Mouse (Mus musculus) gonadal fat pad, adult 2 months (tissue): ENCODE results near the gene Cldn34b2. TPM values are rescaled to one million over a fixed set of nuclear protein-coding genes. Genes with fewer than 3 reads are reported as not detected.
"Not testable (repeated sequence)": the region's sequence is repeated elsewhere in the genome, so short reads cannot be mapped to it uniquely, and the experiment has no call there.

Experiments
- DNase-seq: peaks from one replicate; pipeline ENCODE4 v3.0.0-alpha.2; 2012; ENCODE audit warnings: low read depth
- polyA plus RNA-seq: library from polyadenylated mRNA; depleted of rRNA; stranded (reverse); fragments of >200 nt; gene quantifications from 2 replicates; pipeline ENCODE4 v1.2.3, GENCODE M21; 2012; rRNA removed

Cldn34b2 gene
- polyA plus RNA-seq: 0.23 TPM in 1 of 2 replicates, not detected in the other

- DNase-seq: not testable (repeated sequence)
Measured at GRCm38 (mm10) chrX:155128312-155128711, at the start of gene Cldn34b2. Cldn34b2 (minus strand) TSS chrX:155128412.

- no peak for DNase-seq
Measured at GRCm38 (mm10) chrX:155177640-155178039, 49.4 kb upstream of the Cldn34b2 start.

- DNase-seq: no peak
Measured at GRCm38 (mm10) chrX:155177230-155177629, 49.0 kb upstream of the Cldn34b2 start.

DNA sequence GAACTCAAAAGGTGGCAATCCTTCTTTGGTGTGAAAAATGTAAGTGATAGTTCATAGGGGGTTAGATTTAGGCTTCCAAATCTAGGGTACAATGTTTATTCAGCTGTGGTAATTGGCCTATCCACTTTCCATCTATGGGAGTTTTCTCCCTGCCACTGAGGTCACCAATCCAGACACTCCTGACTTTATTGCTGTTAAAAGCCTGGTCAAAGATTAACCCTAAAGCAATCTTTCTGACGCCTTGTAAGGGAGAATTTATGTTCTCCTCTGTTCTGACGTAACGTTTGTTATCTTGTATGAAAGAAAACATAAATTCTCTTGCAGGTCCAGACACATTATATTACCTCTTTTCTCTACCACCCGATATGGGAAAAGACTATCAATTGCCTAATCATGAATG lies 47.4 kb upstream of the Cldn34b2 start:
- no peak for DNase-seq

DNA sequence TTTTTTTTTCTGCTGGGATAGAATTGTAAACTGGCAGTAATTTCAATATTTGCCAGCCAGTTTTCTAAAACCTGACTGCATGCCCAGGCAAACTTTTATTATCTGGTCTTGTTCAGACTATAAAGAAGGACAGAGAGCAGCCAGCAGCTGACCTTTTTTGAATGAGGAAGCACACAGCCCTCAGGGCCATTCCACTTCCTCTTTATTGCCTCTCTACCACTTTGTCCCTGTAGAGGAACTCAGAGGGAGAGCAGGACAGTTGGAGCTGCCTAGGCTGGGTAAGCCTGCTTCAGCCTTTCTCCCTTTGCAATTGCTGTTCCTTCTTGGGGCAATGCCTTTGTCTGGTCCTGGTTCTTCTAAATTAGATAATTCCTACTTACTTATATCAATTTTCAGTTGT lies 44.1 kb upstream of the Cldn34b2 start:
- DNase-seq: peak; percentile 3

DNA sequence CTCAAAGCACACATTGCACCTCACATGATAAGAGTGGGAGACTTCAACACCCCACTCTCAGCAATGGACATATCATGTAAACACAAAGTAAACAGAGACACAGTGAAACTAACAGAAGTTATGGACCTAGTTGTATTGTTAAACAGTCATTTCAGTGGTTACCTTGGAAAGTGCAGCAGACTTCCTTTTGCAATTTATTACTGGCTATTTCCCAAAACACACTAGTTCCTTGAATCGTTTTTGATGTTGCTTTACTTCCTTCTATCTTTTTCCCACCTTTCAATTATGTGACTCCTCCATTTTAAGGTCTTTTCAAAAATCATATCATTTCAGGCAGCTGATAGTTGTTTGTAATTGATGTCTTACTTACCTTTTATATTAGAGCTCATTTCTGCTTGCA lies 43.5 kb upstream of the Cldn34b2 start:
- DNase-seq: no peak

DNA sequence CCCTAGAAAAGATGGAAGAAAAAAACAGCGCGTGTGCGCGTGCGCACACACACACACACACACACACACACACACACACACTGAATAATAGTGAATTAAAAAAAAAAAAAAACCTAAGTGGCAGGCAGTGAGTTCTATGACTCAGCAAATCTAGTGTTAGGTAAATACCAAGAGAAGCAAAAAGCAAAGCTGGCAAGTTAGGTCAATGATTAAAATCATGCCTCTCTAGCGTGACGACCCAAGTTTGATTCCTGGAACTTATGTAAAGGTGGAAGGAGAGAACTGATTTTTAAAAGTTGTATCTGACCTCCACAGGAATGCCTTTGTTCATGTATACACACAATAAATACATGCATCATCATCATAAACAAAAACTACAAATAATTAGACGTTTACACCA lies 41.7 kb upstream of the Cldn34b2 start:
- no peak for DNase-seq

GRCm38 (mm10) chrX:155167667-155168066 lies 39.5 kb upstream of the Cldn34b2 start:
- no peak for DNase-seq

- no peak for DNase-seq
Measured at GRCm38 (mm10) chrX:155166313-155166712, 38.1 kb upstream of the Cldn34b2 start.

- no peak for DNase-seq
Measured at GRCm38 (mm10) chrX:155163553-155163952, 35.3 kb upstream of the Cldn34b2 start.

DNA sequence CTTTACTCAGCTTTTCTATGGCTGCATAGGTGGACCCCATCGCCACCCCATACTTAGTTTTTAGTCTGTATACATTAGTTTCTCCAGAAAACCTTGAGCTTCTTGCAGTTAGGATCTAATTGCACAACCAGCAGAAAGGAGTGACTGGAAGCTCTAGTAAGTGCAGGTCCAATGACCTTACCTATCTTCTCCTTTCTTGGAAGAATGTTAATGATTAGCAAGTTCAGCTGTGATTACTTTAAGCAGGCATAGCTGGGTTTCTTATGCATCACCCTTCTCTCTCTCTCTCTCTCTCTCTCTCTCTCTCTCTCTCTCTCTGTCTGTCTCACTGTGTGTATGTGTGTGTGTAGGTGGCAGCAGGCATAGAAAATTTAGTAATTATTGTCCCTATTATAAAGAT lies 23.7 kb upstream of the Cldn34b2 start:
- no peak for DNase-seq

DNA sequence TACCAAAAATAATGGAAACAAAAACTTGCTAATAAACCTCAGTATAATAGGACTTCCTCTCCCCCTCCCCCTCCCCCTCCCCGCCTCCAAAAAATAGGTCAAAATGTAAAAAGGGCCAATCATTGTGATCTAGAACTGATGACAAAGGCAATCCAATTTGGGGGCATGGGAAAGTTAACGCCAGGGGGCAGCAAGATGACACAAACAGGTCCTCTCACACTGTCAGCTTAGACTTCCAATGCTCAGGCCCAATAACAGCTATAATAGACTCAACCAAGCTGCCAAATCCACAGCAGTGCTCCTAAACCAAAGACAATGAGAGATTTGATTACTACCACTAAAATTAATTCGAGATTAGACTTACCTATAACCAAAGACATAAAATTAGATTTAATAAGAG lies 16.5 kb upstream of the Cldn34b2 start:
- no peak for DNase-seq

- DNase-seq: no peak
Measured at GRCm38 (mm10) chrX:155098024-155098423, 30.2 kb downstream of the Cldn34b2 start.

DNA sequence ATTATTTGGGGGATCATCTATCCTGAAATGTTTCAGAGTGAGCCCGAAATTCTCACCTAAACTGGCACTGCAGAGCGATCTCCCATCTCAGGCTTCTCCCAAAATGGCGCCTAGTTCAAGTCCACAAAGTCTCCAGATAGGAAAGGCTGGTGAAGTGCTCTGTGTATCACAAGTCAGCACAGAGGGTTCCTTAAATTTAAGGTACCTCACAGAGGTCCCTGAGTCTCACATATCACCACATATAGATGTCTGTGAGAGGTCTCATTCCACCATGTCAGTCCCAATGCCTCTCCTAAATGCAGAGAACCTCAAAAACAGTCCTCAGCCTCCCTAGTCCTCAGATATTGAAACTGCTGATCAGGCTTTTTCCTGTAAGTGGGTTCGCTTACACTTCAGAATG lies 34.6 kb downstream of the Cldn34b2 start, which contains the start of gene Magea2:
Gene Magea2 (minus strand): TSS at position 101 of the 400 bp plus-strand sequence.
- not testable (repeated sequence) for DNase-seq

GRCm38 (mm10) chrX:155089693-155090092 lies 38.5 kb downstream of the Cldn34b2 start, which contains the start of gene Magea1:
Magea1 (minus strand) TSS chrX:155089793.
- not testable (repeated sequence) for DNase-seq

Other genes starting within 250 kb of the Cldn34b2 start
- gene Cldn34b1, start 238.1 kb downstream of the Cldn34b2 start, polyA plus RNA-seq: not detected in 2 replicates
- gene Magea6, start 192.4 kb downstream of the Cldn34b2 start, polyA plus RNA-seq: not detected in 2 replicates
- not detected in 2 replicates for gene Magea3, start 178.9 kb downstream of the Cldn34b2 start, polyA plus RNA-seq
- gene Magea8, start 132.6 kb downstream of the Cldn34b2 start, polyA plus RNA-seq: not detected in 2 replicates
- gene Magea5, start 65.3 kb downstream of the Cldn34b2 start, polyA plus RNA-seq: not detected in 2 replicates
- gene Magea1, start 38.6 kb downstream of the Cldn34b2 start, polyA plus RNA-seq: not detected in 2 replicates
- gene Magea2, start 34.7 kb downstream of the Cldn34b2 start, polyA plus RNA-seq: not detected in 2 replicates
- gene Sat1, start 88.0 kb upstream of the Cldn34b2 start, polyA plus RNA-seq: 174 and 201 TPM in 2 replicates
- 44.2 and 54.5 TPM in 2 replicates for gene Acot9, start 134.0 kb upstream of the Cldn34b2 start, polyA plus RNA-seq
- gene Prdx4, start 212.3 kb upstream of the Cldn34b2 start, polyA plus RNA-seq: 54.0 and 54.9 TPM in 2 replicates